Mouse (Mus musculus): Measurements from ENCODE around the gene Agap1. TPM values are rescaled to one million over a fixed set of nuclear protein-coding genes. Genes with fewer than 3 reads are reported as not detected.

Gene Agap1
- polyA plus RNA-seq, 1 experiment from 2014 or later: 21.3 TPM

GRCm38 (mm10) chr1:89801506-89801905 is 346.9 kb downstream of the Agap1 start:
- H3K9ac ChIP-seq: no peak overlapping the region
- H3K4me1 ChIP-seq (ENCODE audit: insufficient read depth): no peaks in the 10 kb centered on the region
- no peaks in the 10 kb centered on the region for H3K27me3 ChIP-seq (ENCODE audit: insufficient read depth, low read length)
- H3K9me3 ChIP-seq (ENCODE audit: low read depth, low read length): no peaks in the 10 kb centered on the region
- H3K27ac ChIP-seq (ENCODE audit: low read depth): no peak overlapping the region
- H3K4me2 ChIP-seq: no peak overlapping the region
- no peak overlapping the region for H3K4me3 ChIP-seq (ENCODE audit: low read depth, low read length)
- WGBS: 63% methylated on average over 5 of the region's 5 CpGs
- ATAC-seq (ENCODE audit: insufficient read depth): no peak
- TF ChIP-seq CTCF (IDR thresholded peaks at IDR 0.05; ENCODE audit: low read depth): no peak
- H3K36me3 ChIP-seq (ENCODE audit: insufficient read depth): peaks cover under 1% of the 10 kb centered on the region; the same call in 1 of the 2 replicates
- DNase-seq: no peak

GRCm38 (mm10) chr1:89804981-89805380 is 350.4 kb downstream of the Agap1 start:
- no peak for TF ChIP-seq CTCF (IDR thresholded peaks at IDR 0.05; ENCODE audit: low read depth)
- Histone ChIP-seq H3K36me3 (ENCODE audit: insufficient read depth) (peaks cover 3% of the 10 kb centered on the region; the same call in 1 of the 2 replicates), H3K4me2 (no peak overlapping the region), H3K4me3 (ENCODE audit: low read depth, low read length) (no peak overlapping the region), H3K27me3 (ENCODE audit: insufficient read depth, low read length) (no peaks in the 10 kb centered on the region), H3K27ac (ENCODE audit: low read depth) (no peak overlapping the region), H3K9ac (no peak overlapping the region), H3K9me3 (ENCODE audit: low read depth, low read length) (no peaks in the 10 kb centered on the region), H3K4me1 (ENCODE audit: insufficient read depth) (no peaks in the 10 kb centered on the region)
- ATAC-seq (ENCODE audit: insufficient read depth) (no peak), DNase-seq (no peak)
- WGBS: 86% methylated on average over 7 of the region's 7 CpGs

- Histone ChIP-seq H3K9ac (no peak overlapping the region), H3K4me2 (no peak overlapping the region), H3K9me3 (ENCODE audit: low read depth, low read length) (no peaks in the 10 kb centered on the region), H3K27me3 (ENCODE audit: insufficient read depth, low read length) (no peaks in the 10 kb centered on the region), H3K36me3 (ENCODE audit: insufficient read depth) (no peaks in the 10 kb centered on the region), H3K27ac (ENCODE audit: low read depth) (no peak overlapping the region), H3K4me3 (ENCODE audit: low read depth, low read length) (no peak overlapping the region), H3K4me1 (ENCODE audit: insufficient read depth) (no peaks in the 10 kb centered on the region)
- 89% methylated on average over 8 of the region's 8 CpGs for WGBS
- DNase-seq (no peak), ATAC-seq (ENCODE audit: insufficient read depth) (no peak)
- no peak for TF ChIP-seq CTCF (IDR thresholded peaks at IDR 0.05; ENCODE audit: low read depth)
These were observed 358.2 kb downstream of the Agap1 start for GRCm38 (mm10) chr1:89812816-89813215.

GRCm38 (mm10) chr1:89816487-89817206 is 362.0 kb downstream of the Agap1 start:
- no peak overlapping the region for H3K27ac ChIP-seq (ENCODE audit: low read depth)
- H3K9ac ChIP-seq: no peak overlapping the region
- 45% methylated on average over 14 of the region's 14 CpGs for WGBS
- no peaks in the 10 kb centered on the region for H3K9me3 ChIP-seq (ENCODE audit: low read depth, low read length)
- no peaks in the 10 kb centered on the region for H3K27me3 ChIP-seq (ENCODE audit: insufficient read depth, low read length)
- H3K36me3 ChIP-seq (ENCODE audit: insufficient read depth): no peaks in the 10 kb centered on the region
- no peak overlapping the region for H3K4me3 ChIP-seq (ENCODE audit: low read depth, low read length)
- no peak overlapping the region for H3K4me2 ChIP-seq
- DNase-seq: no peak
- H3K4me1 ChIP-seq (ENCODE audit: insufficient read depth): no peaks in the 10 kb centered on the region
- ATAC-seq (ENCODE audit: insufficient read depth): no peak
- TF ChIP-seq CTCF (IDR thresholded peaks at IDR 0.05; ENCODE audit: low read depth): no peak

GRCm38 (mm10) chr1:89821822-89822221 is 367.2 kb downstream of the Agap1 start:
- WGBS: 80% methylated on average over 4 of the region's 4 CpGs
- no peak for DNase-seq

GRCm38 (mm10) chr1:89822431-89822830 is 367.8 kb downstream of the Agap1 start:
- TF ChIP-seq CTCF (IDR thresholded peaks at IDR 0.05; ENCODE audit: low read depth): no peak
- H3K4me2 ChIP-seq: no peak overlapping the region
- no peak overlapping the region for H3K4me3 ChIP-seq (ENCODE audit: low read depth, low read length)
- no peak overlapping the region for H3K9ac ChIP-seq
- no peak for DNase-seq
- H3K4me1 ChIP-seq (ENCODE audit: insufficient read depth): no peaks in the 10 kb centered on the region
- no peaks in the 10 kb centered on the region for H3K27me3 ChIP-seq (ENCODE audit: insufficient read depth, low read length)
- H3K9me3 ChIP-seq (ENCODE audit: low read depth, low read length): no peaks in the 10 kb centered on the region
- H3K27ac ChIP-seq (ENCODE audit: low read depth): no peak overlapping the region
- no peaks in the 10 kb centered on the region for H3K36me3 ChIP-seq (ENCODE audit: insufficient read depth)
- 78% methylated on average over 3 of the region's 3 CpGs for WGBS
- no peak for ATAC-seq (ENCODE audit: insufficient read depth)

More at GRCm38 (mm10) chr1:89821822-89822221, 367.2 kb downstream of the Agap1 start:
- Histone ChIP-seq H3K9ac (no peak overlapping the region), H3K4me1 (ENCODE audit: insufficient read depth) (no peaks in the 10 kb centered on the region), H3K27me3 (ENCODE audit: insufficient read depth, low read length) (no peaks in the 10 kb centered on the region), H3K27ac (ENCODE audit: low read depth) (no peak overlapping the region), H3K9me3 (ENCODE audit: low read depth, low read length) (no peaks in the 10 kb centered on the region), H3K36me3 (ENCODE audit: insufficient read depth) (no peaks in the 10 kb centered on the region), H3K4me2 (no peak overlapping the region), H3K4me3 (ENCODE audit: low read depth, low read length) (no peak overlapping the region)
- ATAC-seq (ENCODE audit: insufficient read depth): no peak
- no peak for TF ChIP-seq CTCF (IDR thresholded peaks at IDR 0.05; ENCODE audit: low read depth)

GRCm38 (mm10) chr1:89823036-89823435 is 368.4 kb downstream of the Agap1 start:
- no peaks in the 10 kb centered on the region for H3K9me3 ChIP-seq (ENCODE audit: low read depth, low read length)
- no peaks in the 10 kb centered on the region for H3K4me1 ChIP-seq (ENCODE audit: insufficient read depth)
- H3K36me3 ChIP-seq (ENCODE audit: insufficient read depth): no peaks in the 10 kb centered on the region
- no peaks in the 10 kb centered on the region for H3K27me3 ChIP-seq (ENCODE audit: insufficient read depth, low read length)
- no peak overlapping the region for H3K4me2 ChIP-seq
- no peak overlapping the region for H3K9ac ChIP-seq
- 82% methylated on average over 7 of the region's 7 CpGs for WGBS
- ATAC-seq (ENCODE audit: insufficient read depth): no peak
- DNase-seq: no peak
- TF ChIP-seq CTCF (IDR thresholded peaks at IDR 0.05; ENCODE audit: low read depth): no peak
- no peak overlapping the region for H3K27ac ChIP-seq (ENCODE audit: low read depth)
- no peak overlapping the region for H3K4me3 ChIP-seq (ENCODE audit: low read depth, low read length)

All from lung, embryonic 14.5 days (tissue).